Mouse (Mus musculus): ENCODE measurements around the gene Pank4. TPM values are rescaled to one million over a fixed set of nuclear protein-coding genes. Genes with fewer than 3 reads are reported as not detected.
A peak's percentile ranks its signal among the peaks of the same experiment; 100 is the strongest.

The Pank4 gene
- polyA plus RNA-seq, 1 experiment from 2014 or later, result 46.8 TPM

- Histone ChIP-seq H3K36me3 (replicated peaks) (peaks cover 34% of the 10 kb centered on the region), H3K27me3 (ENCODE audit: poor library complexity, severe bottlenecking) (peaks cover 67% of the 10 kb centered on the region), H3K4me3 (peak overlapping the region; percentile 98), H3K4me1 (peaks cover 99% of the 10 kb centered on the region), H3K9me3 (no peaks in the 10 kb centered on the region), H3K27ac (peak overlapping the region; percentile 97)
- DNase-seq (ENCODE audit: extremely low spot score, low spot score), result no peak
- 9% methylated on average over 13 of the region's 13 CpGs for WGBS
Observed at GRCm38 (mm10) chr4:154961911-154962310, 2.0 kb upstream of the Pank4 start.

- Histone ChIP-seq H3K36me3 (replicated peaks) (peaks cover 39% of the 10 kb centered on the region), H3K4me3 (peak overlapping the region; percentile 98), H3K27me3 (ENCODE audit: poor library complexity, severe bottlenecking) (peaks cover 59% of the 10 kb centered on the region), H3K9me3 (no peaks in the 10 kb centered on the region), H3K4me1 (peaks cover 97% of the 10 kb centered on the region), H3K27ac (peak overlapping the region; percentile 97)
- no peak for DNase-seq (ENCODE audit: extremely low spot score, low spot score)
- 59% methylated on average over 7 of the region's 7 CpGs for WGBS
Observed at GRCm38 (mm10) chr4:154962683-154963082, 1.2 kb upstream of the Pank4 start.

- DNase-seq (ENCODE audit: extremely low spot score, low spot score), result no peak
- Histone ChIP-seq H3K27ac (peak overlapping the region; percentile 97), H3K4me3 (peak overlapping the region; percentile 98), H3K4me1 (peaks cover 92% of the 10 kb centered on the region), H3K36me3 (replicated peaks) (peaks cover 45% of the 10 kb centered on the region), H3K9me3 (no peaks in the 10 kb centered on the region), H3K27me3 (ENCODE audit: poor library complexity, severe bottlenecking) (peaks cover 53% of the 10 kb centered on the region)
- WGBS, result 29% methylated on average over 11 of the region's 11 CpGs
Observed at GRCm38 (mm10) chr4:154963190-154963836, 610 bp upstream of the Pank4 start.

GRCm38 (mm10) chr4:154964581-154965235 is 785 bp downstream of the Pank4 start:
- peaks cover 39% of the 10 kb centered on the region for H3K27me3 ChIP-seq (ENCODE audit: poor library complexity, severe bottlenecking)
- H3K4me1 ChIP-seq, result peaks cover 78% of the 10 kb centered on the region
- peak overlapping the region; percentile 97 for H3K27ac ChIP-seq
- under 1% methylated on average over 36 of the region's 36 CpGs for WGBS
- H3K9me3 ChIP-seq, result no peaks in the 10 kb centered on the region
- H3K4me3 ChIP-seq, result peak overlapping the region; percentile 98
- DNase-seq (ENCODE audit: extremely low spot score, low spot score), result no peak
- peaks cover 58% of the 10 kb centered on the region for H3K36me3 ChIP-seq (replicated peaks)

GRCm38 (mm10) chr4:154965856-154966255 is 1.9 kb downstream of the Pank4 start:
- no peaks in the 10 kb centered on the region for H3K9me3 ChIP-seq
- 87% methylated on average over 3 of the region's 3 CpGs for WGBS
- DNase-seq (ENCODE audit: extremely low spot score, low spot score), result no peak
- peak overlapping the region; percentile 98 for H3K4me3 ChIP-seq
- H3K27me3 ChIP-seq (ENCODE audit: poor library complexity, severe bottlenecking), result peaks cover 27% of the 10 kb centered on the region
- no peak overlapping the region for H3K27ac ChIP-seq
- H3K36me3 ChIP-seq (replicated peaks), result peaks cover 70% of the 10 kb centered on the region
- H3K4me1 ChIP-seq, result peaks cover 66% of the 10 kb centered on the region

- H3K4me3 ChIP-seq, result no peak overlapping the region
- peaks cover 53% of the 10 kb centered on the region for H3K4me1 ChIP-seq
- no peak overlapping the region for H3K27ac ChIP-seq
- peaks cover 14% of the 10 kb centered on the region for H3K27me3 ChIP-seq (ENCODE audit: poor library complexity, severe bottlenecking)
- H3K36me3 ChIP-seq (replicated peaks), result peaks cover 74% of the 10 kb centered on the region
- DNase-seq (ENCODE audit: extremely low spot score, low spot score), result no peak
- 59% methylated on average over 5 of the region's 5 CpGs for WGBS
- no peaks in the 10 kb centered on the region for H3K9me3 ChIP-seq
Observed at GRCm38 (mm10) chr4:154967173-154967572, 3.2 kb downstream of the Pank4 start.

DNA sequence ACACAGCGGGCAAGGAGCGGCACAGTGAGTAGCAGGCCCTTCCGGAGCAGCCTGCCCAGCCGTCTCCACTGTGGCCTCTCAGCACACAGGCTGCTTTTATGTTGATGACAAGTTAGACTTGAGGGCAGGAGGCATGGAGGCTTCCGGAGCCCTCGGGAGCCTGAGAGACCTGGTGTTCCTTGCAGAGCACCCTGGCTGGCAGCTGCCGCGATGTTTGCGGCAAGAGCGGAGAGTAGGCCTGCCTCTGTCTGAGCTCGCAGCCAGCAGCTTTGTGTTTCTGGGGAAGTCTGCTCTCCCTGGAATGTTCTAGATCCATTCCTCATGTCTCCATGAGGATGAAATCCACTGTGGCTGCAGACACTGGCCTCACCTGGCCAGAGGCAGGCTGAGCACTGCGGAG is 8.6 kb downstream of the Pank4 start:
- no peak for DNase-seq (ENCODE audit: extremely low spot score, low spot score)
- WGBS, result 97% methylated on average over 12 of the region's 12 CpGs
- H3K36me3 ChIP-seq (replicated peaks), result peaks cover 99% of the 10 kb centered on the region

DNA sequence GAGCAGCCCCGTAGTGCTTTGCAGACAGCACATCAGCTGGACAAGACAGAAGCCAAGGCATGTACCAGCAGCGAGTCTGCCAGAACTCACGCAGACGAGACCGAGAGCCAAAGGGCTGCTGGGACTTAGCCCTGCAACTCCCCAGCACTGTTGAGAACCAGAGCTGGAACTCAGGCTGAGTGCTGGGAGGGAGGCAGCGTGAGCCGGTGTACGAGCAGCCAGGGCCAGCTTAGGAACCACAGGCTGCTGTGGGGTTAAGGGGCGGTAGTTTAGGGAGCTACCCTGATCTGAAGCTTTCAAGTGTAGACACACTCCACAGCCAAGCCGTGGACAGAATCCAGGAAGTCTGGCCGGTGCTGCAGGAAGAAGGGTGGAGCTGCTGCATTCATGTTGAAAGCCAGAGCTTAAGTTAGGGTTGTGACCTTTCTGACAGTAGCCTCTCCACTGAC is 10.3 kb downstream of the Pank4 start:
- no peak overlapping the region for H3K27ac ChIP-seq
- WGBS, result 92% methylated on average over 11 of the region's 11 CpGs
- no peaks in the 10 kb centered on the region for H3K4me1 ChIP-seq
- DNase-seq (ENCODE audit: extremely low spot score, low spot score), result no peak
- H3K36me3 ChIP-seq (replicated peaks), result peaks cover 100% of the 10 kb centered on the region
- no peaks in the 10 kb centered on the region for H3K27me3 ChIP-seq (ENCODE audit: poor library complexity, severe bottlenecking)
- H3K9me3 ChIP-seq, result no peaks in the 10 kb centered on the region
- H3K4me3 ChIP-seq, result no peak overlapping the region

More for the DNA sequence above, 8.6 kb downstream of the Pank4 start:
- no peaks in the 10 kb centered on the region for H3K9me3 ChIP-seq
- H3K4me3 ChIP-seq, result no peak overlapping the region
- H3K4me1 ChIP-seq, result peaks cover 2% of the 10 kb centered on the region; the same call in 1 of the 2 replicates
- H3K27me3 ChIP-seq (ENCODE audit: poor library complexity, severe bottlenecking), result no peaks in the 10 kb centered on the region
- H3K27ac ChIP-seq, result 0 out of 2 replicates have a peak overlapping the region, but pooled peaks have one; percentile 12

DNA sequence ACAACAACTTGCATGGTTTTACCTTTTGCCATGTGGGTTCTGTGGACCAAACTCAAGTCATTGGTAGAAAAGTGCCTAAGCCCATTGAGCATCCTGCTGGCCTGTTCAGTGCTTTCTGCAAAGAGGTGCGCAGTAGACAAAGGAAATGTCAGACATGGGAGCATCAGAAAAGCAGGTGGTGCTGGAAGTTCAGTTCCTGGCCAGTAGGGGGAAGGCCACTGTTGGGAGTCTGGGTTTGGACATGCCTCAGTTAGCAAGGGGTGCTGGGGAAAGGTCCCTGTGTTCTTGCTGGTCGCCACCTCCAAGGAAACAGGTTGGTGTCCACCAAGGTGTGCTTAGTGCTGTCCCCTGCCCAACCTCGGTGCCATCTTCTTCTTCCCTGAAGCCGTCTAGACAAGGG is 16.2 kb downstream of the Pank4 start:
- peaks cover 24% of the 10 kb centered on the region for H3K4me1 ChIP-seq
- H3K27ac ChIP-seq, result no peak overlapping the region
- H3K36me3 ChIP-seq (replicated peaks), result peaks cover 72% of the 10 kb centered on the region
- 93% methylated on average over 4 of the region's 4 CpGs for WGBS
- DNase-seq (ENCODE audit: extremely low spot score, low spot score), result no peak
- no peak overlapping the region for H3K4me3 ChIP-seq
- no peaks in the 10 kb centered on the region for H3K9me3 ChIP-seq
- peaks cover 26% of the 10 kb centered on the region for H3K27me3 ChIP-seq (ENCODE audit: poor library complexity, severe bottlenecking)

- Histone ChIP-seq H3K4me3 (no peak overlapping the region), H3K9me3 (no peaks in the 10 kb centered on the region), H3K27me3 (ENCODE audit: poor library complexity, severe bottlenecking) (peaks cover 36% of the 10 kb centered on the region), H3K27ac (no peak overlapping the region), H3K4me1 (peaks cover 33% of the 10 kb centered on the region), H3K36me3 (replicated peaks) (peaks cover 63% of the 10 kb centered on the region)
- DNase-seq (ENCODE audit: extremely low spot score, low spot score), result no peak
- 93% methylated on average over 6 of the region's 6 CpGs for WGBS
Observed at GRCm38 (mm10) chr4:154981076-154981475, 17.2 kb downstream of the Pank4 start.

- H3K36me3 ChIP-seq (replicated peaks), result peaks cover 58% of the 10 kb centered on the region
- peaks cover 40% of the 10 kb centered on the region for H3K27me3 ChIP-seq (ENCODE audit: poor library complexity, severe bottlenecking)
- peak; percentile 49 for DNase-seq (ENCODE audit: extremely low spot score, low spot score)
- 60% methylated on average over 7 of the region's 7 CpGs for WGBS
- H3K4me3 ChIP-seq, result no peak overlapping the region
- no peak overlapping the region for H3K27ac ChIP-seq
- peaks cover 38% of the 10 kb centered on the region for H3K4me1 ChIP-seq
- H3K9me3 ChIP-seq, result no peaks in the 10 kb centered on the region
Observed at GRCm38 (mm10) chr4:154981530-154981929, 17.6 kb downstream of the Pank4 start.

DNA sequence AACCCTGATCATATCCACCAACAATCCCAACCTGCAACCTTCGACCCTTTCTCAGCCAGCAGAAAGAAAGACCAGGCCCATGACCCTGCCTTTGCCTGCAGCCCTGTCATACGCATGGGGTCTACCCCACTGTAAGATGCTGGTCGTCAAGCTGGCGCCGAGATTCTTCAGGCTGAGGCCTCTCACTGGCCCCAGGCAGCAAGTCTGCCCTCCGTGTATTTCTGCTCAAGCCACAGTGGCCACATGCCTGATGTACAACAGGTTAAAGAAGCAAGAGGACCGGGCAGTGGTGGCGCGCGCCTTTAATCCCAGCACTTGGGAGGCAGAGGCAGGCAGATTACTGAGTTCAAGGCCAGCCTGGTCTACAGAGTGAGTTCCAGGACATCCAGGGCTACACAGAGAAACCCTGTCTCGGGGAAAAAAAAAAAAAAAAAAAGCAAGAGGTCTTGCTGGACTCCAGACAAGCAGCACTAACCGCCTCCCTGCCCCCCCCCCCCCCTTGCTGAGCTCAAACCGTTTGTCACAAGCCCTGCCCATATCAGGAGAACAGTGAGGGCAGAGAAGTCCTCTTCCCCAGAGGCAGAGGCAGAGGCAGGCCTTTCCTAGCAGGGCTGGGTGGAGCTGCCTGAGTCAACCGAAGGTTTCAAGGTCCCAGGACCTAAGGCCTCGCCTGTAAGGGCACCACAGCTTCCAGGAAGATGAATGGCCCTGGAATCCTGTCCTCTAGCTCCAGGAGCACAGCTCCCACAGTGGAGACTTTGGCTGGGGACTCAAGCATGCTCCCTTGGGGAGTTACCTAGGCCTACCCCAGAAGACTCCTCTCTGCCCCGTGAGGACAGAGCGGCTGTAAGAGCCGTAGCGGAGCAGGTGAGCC is 18.6 kb downstream of the Pank4 start:
- no peak for DNase-seq (ENCODE audit: extremely low spot score, low spot score)

More for the DNA sequence above, 18.6 kb downstream of the Pank4 start:
- peaks cover 45% of the 10 kb centered on the region for H3K4me1 ChIP-seq
- no peak overlapping the region for H3K27ac ChIP-seq
- H3K9me3 ChIP-seq, result no peaks in the 10 kb centered on the region
- peaks cover 48% of the 10 kb centered on the region for H3K36me3 ChIP-seq (replicated peaks)
- WGBS, result 82% methylated on average over 19 of the region's 19 CpGs
- H3K27me3 ChIP-seq (ENCODE audit: poor library complexity, severe bottlenecking), result peaks cover 50% of the 10 kb centered on the region
- H3K4me3 ChIP-seq, result no peak overlapping the region
